Mouse (Mus musculus) cerebellum, adult 2 months (tissue): ENCODE measurements around the gene Aspscr1.

ENCODE experiments used
- CTCF ChIP-seq: fragments of 200-500 bp; IDR thresholded peaks from 2 replicates; pipeline ENCODE4 v1.5.1; 2011; ENCODE audit warnings: low read depth, mild to moderate bottlenecking, control low read depth, low read length, moderate library complexity, borderline replicate concordance; ENCODE audit not compliant: insufficient read depth
- POLR2A ChIP-seq: fragments of 200-500 bp; IDR thresholded peaks from 2 replicates; pipeline ENCODE4 v1.6.1; 2011; ENCODE audit warnings: low read length, control low read depth, borderline replicate concordance; ENCODE audit not compliant: insufficient read depth

DNA sequence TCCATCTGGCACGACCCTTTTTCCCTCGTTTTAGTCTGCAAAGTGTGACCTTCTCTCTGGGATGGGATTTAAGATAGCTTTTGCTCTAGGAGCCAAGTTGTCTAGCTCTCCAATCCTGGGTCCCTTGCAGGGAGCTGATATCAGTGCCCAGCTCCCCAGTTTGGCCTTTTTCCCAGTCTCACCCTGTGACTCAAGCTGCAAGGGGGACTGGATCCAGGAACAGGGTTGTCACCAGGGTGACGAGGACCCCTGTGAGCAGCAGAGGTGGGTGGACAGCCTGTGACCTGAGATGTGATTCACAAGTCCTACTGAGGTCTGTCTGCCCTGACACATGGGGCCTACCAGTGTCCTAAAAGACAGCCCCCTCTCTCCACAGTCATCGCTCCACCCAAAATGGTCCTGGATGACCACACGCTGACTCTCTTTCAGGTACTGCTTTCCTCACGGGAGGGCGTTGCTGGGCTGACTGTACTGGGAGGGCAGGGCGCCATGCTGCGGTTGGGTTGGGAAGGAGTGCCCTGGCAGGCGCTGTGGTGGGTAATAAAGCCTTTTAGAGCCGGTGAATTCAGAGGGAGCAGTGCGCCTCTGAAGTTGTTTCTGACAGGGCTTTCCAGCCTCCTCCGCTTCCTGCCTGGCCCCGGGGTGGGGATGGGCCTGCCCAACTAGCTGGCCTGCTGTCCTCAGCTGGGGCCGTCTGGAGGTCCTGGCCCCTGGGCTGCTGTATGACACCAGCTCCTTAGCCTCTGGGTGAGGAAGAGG is 31.1 kb downstream of the Aspscr1 start:
- TF ChIP-seq CTCF = no peak
- TF ChIP-seq POLR2A = no peak
